Mouse (Mus musculus) hindlimb bud, embryonic 11.5 days (tissue): ENCODE data around the gene Tgfbr3l.
A peak's percentile ranks its signal among the peaks of the same experiment; 100 is the strongest.
"Not testable (repeated sequence)": the region's sequence is repeated elsewhere in the genome, so short reads cannot be mapped to it uniquely, and the experiment has no call there.

Experiments
- DNase-seq: peaks from one replicate; pipeline ENCODE4 v3.0.0-alpha.2; 2012; ENCODE audit warnings: low read depth, low spot score; ENCODE audit errors: extremely low spot score

Tgfbr3l gene

DNA sequence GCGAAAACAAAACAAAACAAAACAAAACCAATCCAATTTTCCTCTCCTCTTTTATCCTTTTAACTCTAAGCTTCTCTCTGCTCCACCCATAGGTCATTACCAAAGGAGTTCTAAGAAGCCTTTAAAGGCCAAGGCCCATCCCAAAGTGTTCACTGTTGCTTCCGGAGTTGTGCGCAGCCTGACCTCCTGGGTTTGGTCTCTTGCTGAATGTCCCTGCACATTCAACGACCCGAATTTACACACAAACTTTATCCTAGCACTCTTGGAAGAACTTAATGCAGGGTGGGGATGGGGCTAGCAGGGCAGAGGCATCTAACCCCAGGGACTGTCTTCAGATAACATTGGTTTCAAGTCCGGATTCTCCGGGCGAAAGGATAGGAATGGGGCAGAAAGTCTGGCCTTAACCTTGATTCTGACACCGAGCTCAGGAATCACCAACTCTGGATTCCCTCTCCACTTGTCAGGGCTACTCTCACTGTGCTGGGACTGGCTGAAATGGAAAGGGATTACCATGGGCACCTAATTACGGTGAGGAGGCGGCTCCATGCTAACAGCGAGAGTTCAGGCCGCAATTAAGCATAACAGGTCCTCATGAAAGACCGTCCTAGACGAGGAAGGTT is 10.1 kb upstream of the Tgfbr3l start:
- no peak for DNase-seq

DNA sequence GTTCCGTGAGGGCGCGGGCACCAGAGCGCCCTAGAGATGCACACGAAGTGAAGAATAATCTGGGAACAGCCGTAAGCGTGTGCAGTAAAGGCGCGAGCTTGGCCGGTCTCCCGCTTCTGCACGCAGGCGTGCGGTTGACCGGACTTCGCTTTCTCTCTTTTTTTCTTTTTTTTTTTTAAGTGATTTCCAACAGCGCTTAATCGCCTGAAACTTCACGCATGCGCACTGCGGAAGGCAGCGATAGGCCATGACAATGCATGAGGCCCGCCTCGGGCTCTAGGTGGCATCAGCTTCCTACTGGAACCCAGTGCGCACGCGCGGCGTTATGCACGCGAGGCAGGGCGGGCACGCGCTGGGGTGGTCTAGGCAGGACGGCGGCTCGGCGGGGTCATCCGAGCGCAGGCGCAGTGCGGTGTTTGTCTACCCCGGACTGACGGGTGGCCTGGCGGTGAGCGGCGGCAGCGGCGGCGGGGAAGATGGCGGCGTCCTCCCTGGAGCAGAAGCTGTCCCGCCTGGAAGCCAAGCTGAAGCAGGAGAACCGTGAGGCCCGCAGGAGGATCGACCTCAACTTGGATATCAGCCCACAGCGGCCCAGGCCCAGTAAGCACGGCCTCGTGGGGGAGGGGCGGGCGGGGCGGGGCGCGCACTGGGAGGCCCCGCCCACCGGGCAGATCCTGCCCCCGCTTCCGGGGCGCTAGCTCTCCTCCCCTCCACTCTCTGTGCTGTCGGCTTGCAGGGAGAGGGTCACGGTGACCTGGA is 9.4 kb upstream of the Tgfbr3l start, which contains the start of the genes Map2k7 and Gm49320:
Gene Map2k7, plus strand, starts transcription at position 307 of the 759 bp plus-strand sequence.
Gene Gm49320, plus strand, starts transcription at position 432 of the 759 bp plus-strand sequence.
- peak; percentile 96 for DNase-seq

DNA sequence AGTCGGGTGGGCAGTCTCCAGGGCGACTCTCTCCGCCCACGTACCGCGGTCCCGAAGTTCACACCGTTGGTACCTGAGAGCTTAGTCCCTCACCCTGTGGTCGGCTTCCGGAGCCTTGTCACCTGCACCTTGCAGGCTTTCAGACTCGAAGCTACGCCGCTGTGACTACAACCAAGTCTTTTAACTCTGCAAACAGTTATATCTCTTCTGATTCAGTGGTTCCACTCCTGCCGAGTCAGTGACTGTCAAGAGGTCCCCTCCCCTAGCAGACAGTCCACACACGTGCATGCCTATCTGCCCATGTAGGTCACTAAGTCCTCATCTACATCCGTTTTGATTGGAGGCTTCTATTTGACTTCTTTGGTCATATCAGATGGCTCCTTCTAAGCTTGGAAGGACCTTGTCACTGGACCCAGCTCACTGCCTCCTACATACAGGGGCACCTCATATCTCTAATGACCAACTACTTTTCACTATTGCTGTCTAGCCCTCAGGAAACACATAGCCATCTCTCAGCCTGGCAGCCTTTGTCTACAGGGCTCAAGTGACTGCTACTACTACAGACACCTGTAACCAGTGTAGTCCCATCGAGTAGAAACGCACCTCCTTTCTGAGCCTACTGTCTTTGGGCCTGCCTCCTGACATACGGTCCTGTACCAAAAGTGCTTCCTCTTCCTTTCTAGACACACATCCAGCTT is 8.7 kb upstream of the Tgfbr3l start:
- no peak for DNase-seq

DNA sequence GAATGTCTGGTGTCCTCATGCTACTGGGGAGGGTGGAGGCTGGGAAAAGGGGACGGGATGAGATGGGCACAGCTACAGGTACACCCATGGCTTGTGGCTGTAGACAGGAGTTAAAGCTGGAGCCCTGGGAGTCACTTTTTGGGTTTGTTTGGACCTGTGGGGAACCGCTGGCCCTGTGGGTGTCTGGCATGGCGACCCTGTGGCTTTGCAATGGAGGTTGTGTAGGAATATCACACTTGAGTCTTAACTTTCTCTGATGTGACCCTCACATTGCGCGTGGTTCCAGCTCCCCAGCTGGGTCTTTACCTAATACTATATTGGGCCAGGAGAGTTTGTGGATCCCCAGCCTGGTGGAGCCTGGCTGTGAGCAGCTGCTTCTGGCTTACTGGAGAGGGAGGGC is 3.0 kb upstream of the Tgfbr3l start:
- DNase-seq, result no peak

DNA sequence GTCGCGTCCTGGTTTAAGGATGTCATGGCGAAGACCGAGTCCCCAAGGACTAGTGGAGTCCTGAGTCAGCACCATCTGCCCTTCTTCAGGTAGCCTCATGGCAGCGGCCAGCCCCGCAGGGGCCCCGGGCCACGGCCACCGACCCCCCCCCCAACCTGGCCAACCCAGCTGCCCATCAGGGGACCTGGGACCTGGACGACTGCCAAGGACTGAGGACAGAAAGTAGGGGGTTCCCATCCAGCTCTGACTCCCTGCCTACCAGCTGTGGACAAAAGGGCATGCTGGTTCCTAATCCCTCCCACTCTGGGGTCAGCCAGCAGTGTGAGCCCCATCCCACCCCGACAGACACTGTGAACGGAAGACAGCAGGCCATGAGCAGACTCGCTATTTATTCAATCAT is 2.3 kb upstream of the Tgfbr3l start:
- DNase-seq, result no peak

DNA sequence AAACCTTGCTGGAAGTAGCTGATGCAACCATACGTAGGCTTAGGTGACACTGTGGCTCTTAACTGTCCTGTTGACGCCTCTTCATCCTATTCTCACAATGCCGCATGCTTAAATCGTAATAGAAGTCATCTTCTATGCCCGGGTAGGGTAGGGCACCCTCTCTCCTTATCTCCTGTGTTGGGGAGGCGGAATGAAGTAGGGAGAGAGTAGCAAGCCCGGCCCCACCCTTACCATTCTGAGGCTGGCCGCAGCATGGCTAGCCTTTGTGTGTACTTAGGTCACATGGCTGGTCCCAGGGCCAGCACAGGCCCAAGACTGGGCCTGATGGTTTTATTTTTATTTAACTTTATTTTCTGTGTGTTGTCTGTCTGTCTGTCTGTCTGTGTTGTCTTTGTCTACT is 773 bp upstream of the Tgfbr3l start:
- DNase-seq, result no peak

DNA sequence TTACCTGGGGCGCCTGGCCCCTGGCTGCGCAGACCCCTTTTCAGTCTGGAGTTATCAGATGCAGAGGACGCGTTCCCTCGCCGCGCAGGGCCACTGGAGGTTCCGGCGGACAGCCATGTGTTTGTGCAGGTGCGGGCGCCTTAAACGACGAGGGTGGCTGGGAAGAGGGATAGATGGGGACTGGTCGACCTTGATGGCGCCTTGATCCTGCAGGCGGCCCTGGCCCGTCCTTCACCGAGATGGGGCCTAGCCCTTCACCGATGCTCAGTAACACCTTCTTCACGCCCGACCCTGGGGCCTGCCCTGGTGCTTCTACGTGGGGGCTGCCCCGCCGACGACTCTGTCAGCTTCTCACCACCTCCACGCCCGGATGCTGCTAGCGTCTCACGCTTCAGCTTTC is 1.2 kb downstream of the Tgfbr3l start:
- no peak for DNase-seq

DNA sequence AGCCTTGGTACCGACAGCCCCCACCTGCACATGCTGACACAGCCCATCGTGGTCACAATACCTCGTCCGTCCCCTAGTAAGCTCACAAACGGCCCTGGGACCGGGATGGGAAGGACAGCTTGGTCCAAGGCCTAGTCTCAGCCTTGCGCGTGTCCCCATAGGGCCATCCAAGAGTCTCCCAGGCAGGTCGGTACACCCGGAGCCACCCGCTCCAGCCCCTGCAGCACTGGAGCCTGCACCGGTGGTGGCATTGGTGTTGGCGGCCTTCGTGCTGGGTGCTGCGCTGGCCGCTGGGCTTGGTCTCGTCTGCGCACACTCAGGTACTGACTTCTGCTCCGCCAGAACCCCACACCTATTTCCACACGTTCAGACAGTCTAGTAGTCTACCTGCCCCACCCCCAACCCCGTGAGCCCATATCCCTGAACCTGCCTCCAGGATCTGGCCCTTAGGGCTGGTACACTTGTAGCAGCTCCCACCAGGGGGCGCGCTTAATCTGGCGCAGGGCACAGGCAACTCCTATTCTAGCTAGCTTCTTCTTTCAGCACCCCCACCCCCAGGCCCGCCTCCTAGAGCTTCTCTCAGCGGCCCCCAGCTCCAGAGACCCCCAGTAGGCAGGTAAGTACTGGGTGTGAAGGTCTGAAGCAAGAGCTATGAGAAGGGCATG is 2.4 kb downstream of the Tgfbr3l start:
- DNase-seq, result no peak

DNA sequence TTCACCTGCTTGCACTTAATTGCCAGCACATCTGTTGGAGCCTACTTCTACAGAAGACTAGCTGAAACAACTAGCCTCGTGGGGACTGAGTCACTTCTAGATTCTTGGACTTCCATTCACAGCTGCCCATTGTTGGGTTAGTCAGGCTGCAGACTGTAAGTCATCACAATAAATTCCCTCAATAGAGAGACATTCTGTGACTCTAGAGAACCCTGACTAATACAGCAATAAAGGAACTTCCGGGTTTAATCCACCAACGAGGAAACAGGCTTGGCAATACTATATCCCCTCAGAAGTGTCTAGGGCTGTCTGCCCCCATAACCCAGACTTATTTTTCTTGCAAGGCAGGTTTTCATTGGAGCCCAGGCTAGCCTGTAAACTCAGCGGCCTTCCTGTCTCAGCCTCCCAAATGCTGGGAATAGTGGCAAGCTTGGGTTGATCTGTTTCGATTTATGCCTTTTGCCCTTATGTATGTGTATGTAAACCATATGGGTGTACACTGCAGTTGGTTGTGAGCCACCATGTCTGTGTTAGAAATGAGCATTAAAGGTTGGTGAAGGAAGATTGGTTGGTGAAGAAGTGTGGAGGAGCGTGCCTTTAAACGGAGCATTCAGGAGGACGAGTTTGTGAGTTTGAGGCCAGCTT is 4.2 kb downstream of the Tgfbr3l start:
- DNase-seq, result no peak

DNA sequence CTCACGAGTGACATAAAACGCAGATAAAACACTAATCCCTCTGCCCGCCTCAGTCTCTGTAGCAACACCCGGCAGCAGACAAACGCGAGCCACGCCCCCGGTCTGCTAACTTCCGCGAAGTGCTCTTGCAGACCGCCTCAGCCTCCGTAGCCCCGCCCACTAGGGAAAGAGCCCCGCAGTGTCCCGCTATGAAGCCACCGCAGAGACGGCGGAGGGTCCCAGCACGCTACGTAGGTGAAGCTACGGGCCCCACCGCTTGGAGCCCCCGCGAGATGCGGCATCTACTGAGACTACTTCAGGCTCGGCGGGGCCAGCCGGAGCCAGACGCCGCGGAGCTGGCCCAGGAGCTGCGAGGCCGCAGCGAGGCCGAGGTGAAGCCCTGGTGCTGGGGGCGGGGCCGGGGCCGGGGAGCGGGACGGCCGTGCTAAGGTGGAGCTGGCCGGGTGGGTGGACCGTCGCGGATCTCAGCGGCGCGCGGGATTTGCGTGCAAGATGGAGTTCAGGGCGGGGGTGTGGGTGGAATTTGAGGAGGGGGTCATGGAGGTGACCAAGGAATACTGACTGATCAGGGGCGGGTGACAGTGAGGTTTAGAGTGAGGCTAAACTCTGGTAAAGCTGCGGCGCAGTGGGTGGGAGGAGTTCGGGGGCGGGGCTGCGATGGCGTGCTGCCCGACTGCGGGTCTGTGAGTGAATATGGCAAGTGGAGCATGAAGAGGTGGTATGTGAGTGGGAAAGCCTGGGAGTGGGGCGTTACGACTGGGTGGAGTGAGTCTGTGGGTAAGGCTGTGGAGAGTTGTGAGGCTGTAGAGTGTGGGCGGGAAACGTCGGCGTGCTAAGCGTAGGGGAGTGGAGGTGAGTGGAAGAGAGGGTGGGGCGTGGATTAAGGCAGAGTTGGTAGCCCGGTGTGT is 5.2 kb downstream of the Tgfbr3l start, which contains the start of gene Snapc2:
Gene Snapc2, plus strand, starts transcription at position 147 of the 908 bp plus-strand sequence.
- no peak for DNase-seq

DNA sequence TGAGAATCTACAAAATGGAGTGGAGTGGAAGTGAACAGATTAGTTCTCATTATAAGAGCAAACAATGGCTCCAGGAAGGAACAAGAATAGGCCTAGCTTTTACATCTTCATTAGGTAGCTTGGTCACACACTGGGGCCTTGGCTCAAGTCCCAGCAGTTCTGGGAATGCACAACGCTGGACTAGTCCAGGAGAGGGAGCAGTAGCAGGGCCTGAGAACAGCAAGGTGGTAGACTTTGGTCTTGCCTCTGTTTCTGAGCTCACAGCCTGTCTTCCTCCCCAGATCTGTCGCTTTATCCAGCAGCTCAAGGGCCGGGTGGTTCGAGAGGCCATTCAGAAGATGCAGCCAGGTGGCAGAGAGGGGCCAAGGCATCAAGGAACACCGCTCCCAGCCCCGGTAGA is 6.0 kb downstream of the Tgfbr3l start:
- no peak for DNase-seq

DNA sequence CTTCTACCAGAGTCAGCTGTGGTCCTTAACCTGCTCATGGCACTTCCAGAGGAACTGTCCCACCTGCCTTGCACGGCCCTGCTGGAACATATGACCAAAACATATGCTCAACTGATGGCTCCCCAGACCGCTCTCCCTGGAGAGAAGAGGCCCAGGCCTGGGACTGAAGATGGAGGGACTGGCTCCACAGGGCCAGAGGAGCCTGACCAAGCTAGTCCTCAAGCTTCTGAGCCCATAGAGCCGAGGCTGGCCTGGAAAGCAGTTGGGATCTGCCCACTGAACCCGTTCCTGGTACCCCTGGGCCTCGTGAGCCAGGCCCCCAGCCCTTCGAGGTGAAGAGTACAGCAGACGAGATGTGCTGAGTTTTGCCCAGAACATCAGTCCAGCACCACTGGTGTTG is 7.5 kb downstream of the Tgfbr3l start:
- not testable (repeated sequence) for DNase-seq

DNA sequence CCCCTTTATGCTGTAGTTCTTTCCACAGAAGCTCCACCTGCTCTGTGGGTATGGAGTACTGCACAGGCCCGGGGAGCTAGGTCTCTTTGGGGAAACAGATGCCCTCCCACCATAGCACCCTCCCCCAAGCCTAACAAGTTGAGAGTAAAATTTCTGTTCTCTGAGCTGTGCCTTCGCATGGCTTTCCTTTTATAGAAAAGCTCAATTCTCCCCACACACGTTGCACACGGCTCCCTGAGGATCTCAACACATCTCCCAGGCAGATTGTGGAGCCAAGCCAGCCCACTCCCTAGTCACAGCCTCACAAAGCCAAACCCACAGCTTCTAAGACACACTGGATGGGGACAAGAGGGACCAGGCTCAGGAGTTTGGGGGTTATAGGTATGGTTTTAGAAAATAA is 8.9 kb downstream of the Tgfbr3l start:
- no peak for DNase-seq

DNA sequence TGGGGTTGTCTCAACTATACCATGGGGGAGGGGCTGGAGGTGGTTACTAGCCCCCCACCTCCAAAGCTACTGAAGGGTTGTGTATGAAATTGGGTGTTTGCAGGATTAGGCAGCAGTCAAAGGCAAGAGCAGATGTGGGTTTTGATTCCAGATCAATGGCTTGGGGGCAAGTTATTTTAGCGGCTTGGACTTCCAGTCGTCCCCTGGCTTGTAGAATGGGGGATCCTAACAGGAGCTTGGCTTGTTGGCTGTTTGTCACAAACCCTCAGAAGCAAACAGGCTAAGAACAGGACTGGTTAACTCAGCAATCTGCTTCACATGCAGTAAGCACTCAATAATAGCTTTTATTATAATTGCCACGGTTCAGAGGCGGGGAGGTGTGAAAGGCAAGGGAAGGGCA is 9.3 kb downstream of the Tgfbr3l start:
- DNase-seq, result no peak

DNA sequence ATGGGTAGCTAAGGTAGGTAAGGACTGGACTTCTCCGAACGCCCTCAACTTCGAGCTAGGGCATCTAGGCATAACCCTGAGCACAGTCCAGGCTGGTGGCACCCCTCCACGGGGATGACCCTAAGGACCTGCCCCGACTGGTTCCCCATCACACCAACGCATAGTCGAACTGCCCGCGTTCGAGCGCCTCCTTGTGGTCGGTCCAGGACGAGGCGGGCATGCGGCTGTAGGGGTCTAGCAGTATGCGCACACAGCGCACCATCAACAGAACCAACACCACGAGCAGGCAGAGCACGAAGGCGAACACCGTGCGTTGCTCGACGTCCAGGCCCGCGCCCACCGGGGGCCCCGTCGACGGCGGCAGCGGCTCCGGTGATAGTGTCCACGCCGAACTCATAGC is 10.2 kb downstream of the Tgfbr3l start:
- DNase-seq, result no peak

DNA sequence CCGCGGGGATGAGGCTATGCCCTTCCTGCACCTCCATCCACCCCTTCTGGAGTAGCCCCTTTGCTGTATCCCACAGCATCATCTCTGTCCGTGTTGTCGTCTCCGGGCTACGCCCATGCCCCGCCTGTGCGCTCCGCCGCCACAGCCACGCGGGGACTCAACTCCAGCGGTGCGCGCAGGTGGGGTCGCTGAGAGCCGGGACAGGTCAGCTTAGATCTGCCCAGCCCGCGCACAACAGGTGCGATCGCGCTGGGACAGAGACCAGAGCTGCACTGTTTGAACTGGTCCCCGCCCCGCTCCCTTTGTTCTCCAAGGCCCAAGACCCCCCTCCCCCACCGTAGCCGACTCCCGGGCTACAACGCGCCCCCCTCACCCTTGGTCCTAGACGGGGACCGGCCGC is 10.7 kb downstream of the Tgfbr3l start:
- no peak for DNase-seq

DNA sequence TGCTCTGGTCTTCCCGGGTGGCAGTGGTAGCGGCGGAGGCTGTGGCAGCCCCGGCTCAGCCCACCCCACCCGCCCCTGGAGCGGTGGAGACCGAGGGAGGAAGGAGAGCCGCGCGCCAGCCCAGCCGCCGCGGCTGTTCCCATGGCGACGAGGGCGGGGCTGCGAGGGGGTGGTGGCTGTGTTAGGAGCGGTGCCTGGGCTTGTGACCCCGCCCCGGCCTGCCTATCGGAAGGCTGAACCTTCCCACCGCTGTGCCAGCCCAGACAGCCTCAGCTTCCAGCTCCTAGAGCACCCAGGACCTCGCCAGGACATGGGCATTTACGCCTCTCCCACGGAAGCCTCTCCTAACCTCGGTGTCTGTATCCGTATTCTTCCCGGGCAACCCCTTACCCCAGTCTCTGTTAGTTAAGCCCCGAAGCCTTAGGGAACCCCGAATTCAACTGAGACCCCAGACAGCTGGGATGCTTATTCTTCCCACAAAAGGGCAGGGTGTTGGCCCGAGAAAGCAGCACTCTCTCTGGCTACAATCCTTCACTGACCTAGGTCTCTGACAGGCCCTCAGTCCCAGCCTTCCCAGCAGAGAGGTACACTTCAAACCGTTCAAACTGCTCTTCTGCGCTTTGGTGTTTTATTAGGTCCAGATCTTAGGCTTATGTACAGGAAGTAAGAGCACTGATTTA is 11.3 kb downstream of the Tgfbr3l start, which contains the start of gene Ctxn1:
Gene Ctxn1, minus strand, starts transcription at position 150 of the 680 bp plus-strand sequence.
- DNase-seq, result no peak

DNA sequence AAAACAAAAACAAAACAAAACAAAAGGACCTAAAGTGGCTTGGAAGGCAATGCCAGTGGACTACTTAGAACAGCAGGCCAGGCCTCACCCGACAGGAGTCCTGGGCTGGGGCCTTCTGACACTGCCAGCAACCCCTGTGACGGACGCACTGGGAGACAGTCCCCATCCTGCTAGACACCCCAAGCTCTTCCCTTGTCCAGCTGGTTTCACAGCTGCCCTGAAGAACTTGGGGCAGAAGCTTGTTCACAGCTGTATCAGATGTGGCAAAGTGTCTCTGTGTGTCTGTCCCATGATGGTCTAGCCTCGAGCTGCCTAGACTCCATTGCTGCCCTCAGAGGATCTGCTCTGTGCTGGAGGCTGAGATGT is 11.8 kb downstream of the Tgfbr3l start:
- DNase-seq, result no peak

DNA sequence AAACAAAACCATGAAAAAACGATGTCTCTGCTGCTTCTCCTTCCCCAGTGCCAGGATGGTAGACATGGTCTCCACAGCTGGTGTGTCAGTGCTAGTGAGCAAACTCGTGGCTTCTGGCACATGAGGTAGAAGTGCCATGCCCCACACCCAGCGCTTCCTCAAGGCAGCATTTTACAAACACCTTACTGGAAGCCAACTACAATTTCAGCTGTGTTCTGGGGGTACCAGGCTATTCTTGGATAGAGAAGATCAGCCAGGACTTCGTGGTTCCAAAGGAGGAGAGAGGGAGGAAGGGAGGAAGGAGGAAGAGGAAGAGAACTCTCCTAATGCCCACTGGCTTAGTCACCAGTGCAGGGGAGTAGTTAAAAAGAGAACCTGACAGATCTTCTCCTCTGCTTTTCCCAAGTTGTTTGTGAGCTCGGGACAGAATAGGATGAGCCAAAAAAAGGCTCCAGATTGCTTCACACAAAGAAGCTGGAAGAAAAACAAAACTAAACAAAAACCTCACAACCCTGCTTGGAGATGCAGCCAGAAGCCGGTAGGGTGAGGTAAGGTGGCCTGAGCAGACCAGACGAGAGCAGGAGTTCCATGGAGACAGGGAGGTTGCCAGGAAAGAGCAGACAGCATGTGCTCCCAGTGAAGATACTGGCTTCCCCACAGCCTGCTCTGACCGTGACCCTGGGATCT is 15.2 kb downstream of the Tgfbr3l start:
- DNase-seq, result no peak
